Mouse (Mus musculus): ENCODE results near the gene Ccdc152.
A peak's percentile ranks its signal among the peaks of the same experiment; 100 is the strongest.
"Not testable (repeated sequence)": the region's sequence is repeated elsewhere in the genome, so short reads cannot be mapped to it uniquely, and the experiment has no call there.

Ccdc152 gene

DNA sequence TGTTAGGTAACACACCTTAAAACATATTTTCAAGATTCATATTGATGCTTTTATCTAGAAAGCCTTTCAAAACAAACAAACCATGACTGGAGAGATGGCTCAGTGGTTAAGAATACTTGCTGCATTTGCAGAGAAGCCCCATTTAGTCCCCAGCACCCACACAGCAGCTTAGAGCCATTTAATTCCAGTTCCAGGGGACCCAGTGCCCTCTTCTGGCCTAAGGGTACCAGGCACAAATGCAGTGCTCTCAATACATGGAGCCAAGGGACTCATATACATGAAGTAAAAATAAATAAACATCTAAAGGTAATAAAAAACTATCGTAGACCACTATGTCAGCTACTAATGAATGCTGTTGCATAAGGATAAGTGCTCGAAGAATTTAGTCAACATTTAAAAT is 25.9 kb downstream of the Ccdc152 start:
- no peak for DNase-seq (ENCODE audit: low read depth)

- no peak for DNase-seq (ENCODE audit: low read depth)
Observed at GRCm38 (mm10) chr15:3273191-3273590, 30.1 kb downstream of the Ccdc152 start.

DNA sequence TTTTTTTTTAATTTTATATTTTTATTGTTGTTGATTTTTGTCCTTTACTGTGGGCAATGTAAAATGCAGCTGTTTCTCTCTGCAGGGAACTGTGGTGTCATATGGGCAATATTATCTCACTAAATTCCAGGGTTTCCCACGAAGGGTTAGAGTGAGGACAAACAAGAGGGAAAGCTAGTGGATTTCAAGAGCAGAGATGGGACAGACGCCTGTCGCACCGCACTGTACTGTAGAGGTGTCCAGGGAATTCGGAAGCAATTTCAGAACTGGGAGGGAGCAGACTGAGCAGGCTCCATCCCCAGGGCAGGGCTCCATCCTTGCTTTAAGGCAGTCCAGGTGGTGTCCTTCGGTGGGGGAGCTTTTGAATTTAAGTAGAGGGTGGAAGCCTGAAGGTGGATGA is 32.1 kb downstream of the Ccdc152 start:
- DNase-seq (ENCODE audit: low read depth): no peak

DNA sequence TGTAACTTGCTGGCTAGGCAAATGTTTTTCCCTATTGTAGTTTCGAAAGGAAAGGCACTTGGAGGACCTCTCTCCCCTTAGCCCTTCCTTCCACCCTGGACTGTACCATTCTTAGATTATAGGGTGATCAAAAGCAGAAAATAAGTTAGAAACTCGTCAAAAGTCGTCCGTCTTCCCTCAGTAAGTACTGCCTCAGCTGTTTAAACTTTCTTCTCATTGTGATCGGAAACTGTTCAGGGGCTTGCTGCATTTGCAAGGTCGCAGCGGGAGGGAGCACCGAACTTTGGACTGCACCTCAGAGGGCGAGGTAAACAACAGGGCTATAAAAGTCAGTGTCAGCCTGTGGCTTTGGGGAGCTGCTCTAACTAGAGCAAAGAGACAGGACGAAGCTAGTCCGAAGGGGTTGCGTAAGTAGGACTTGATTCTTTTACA is 32.7 kb downstream of the Ccdc152 start:
- DNase-seq (ENCODE audit: low read depth): peak; percentile 48

DNA sequence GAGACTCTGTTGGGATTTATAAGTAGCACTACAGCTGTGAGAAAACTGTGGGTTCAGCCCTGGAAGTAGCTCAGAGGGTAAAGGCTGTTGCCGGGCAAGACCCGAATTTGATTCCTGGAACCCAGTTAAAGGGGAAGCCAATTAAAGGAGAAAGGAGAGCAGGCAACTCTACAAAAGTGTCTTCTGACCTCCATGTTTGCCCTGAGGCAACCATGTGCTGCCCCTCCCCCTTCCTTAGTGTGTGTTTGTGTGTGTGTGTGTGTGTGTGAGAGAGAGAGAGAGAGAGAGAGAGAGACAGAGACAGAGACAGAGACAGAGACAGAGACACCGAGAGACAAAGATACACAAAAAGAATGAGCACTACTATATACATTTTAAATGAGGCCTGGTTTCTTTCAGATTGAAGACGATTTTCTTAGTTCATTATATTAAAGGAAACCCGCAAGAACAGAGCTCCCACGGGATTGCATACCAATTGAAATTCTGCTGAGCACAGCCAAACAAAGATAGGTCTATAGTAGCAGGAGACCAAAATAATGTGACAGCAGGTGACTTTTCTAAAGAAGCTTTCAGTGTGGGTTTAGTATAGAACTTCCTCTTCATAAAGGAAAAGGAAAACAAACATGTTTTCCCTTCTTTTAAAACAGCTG is 33.2 kb downstream of the Ccdc152 start:
- DNase-seq (ENCODE audit: low read depth): no peak

DNA sequence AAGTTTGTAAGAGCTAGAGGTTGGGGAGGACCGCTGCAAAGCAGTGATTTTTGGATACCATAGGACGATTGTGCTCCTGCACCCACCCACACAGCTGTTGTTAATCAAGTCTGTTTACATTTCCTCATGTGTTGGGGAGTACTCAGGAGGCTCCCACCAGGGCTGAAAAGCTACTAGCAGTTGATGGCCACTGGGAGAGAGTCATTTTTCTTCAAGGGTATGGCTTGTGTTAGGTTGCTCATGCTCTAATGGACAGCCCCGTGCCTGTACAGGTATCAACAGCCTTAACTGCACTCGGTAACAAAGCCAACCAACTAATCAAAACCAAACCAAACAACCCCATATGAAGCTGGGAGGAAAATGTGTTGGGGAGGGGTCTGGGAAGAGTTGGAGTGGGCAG is 33.8 kb downstream of the Ccdc152 start:
- DNase-seq (ENCODE audit: low read depth): no peak

GRCm38 (mm10) chr15:3268247-3268646 is 35.1 kb downstream of the Ccdc152 start, which contains the start of gene Selenop:
Gene Selenop, plus strand, starts transcription at chr15:3268547.
- no peak for DNase-seq (ENCODE audit: low read depth)

- no peak for DNase-seq (ENCODE audit: low read depth)
Observed at GRCm38 (mm10) chr15:3264828-3265227, 38.5 kb downstream of the Ccdc152 start.

- no peak for DNase-seq (ENCODE audit: low read depth)
Observed at GRCm38 (mm10) chr15:3264293-3264692, 39.0 kb downstream of the Ccdc152 start.

DNA sequence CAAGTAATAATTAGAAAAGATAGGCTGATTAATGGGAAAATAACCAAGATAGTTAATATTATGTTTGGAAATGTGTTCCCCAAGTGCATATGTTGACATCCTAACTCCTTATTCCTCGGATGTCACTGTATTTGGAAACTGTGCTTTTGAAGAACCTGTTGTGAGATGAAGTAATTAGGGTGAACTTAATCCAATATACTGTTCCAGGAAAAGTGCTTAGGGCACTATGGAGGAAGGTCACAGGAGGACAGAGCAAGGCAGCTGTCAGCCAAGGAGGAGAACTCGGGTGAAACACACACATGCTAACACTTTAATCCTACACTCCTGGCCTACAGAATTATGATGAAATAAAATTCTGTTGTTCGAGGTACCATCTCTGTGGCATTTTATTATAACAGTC is 40.4 kb downstream of the Ccdc152 start:
- DNase-seq (ENCODE audit: low read depth): no peak

- no peak for DNase-seq (ENCODE audit: low read depth)
Observed at GRCm38 (mm10) chr15:3260309-3260708, 43.0 kb downstream of the Ccdc152 start.

DNA sequence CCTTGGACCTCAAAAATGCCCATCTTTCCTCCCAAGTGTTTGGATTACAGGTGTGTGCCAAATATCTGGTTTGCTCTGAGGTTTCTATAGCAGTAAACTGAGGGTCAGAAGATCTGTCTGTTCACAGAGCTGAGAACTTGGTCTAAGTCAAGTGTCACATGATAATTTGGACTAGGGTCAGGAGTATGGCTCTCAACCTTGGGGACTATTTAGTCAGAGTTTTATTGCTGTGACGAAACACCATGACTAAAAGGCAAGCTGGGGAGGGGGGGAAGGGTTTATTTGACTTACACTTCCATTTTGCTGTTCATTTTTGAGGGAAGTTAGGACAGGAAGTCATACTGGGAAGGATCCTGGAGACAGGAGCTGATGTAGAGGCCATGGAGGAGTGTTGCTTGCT is 44.3 kb downstream of the Ccdc152 start:
- DNase-seq (ENCODE audit: low read depth): no peak

DNA sequence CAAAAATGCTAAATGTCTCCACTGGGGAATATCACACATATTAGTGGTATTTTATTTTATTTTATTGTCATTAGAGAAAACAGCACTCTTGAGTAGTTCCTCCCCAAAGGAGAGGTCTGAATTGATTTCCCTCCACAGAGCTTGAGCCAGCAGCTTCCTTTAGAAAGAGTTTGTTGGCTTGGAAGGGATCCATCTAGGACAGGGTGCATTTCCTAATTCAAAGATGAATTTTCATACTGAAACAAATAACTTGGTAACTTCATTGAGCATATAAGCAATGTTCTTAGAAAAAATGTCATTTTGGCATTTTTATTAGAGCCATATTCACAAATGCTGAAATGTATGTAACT is 51.6 kb downstream of the Ccdc152 start:
- DNase-seq (ENCODE audit: low read depth): no peak

GRCm38 (mm10) chr15:3251031-3251717 is 52.2 kb downstream of the Ccdc152 start:
- no peak for DNase-seq (ENCODE audit: low read depth)

- DNase-seq (ENCODE audit: low read depth): no peak
Observed at GRCm38 (mm10) chr15:3250620-3251019, 52.7 kb downstream of the Ccdc152 start.

- DNase-seq (ENCODE audit: low read depth): not testable (repeated sequence)
Observed at GRCm38 (mm10) chr15:3245036-3245435, 58.3 kb downstream of the Ccdc152 start.

GRCm38 (mm10) chr15:3237963-3238362 is 65.4 kb downstream of the Ccdc152 start:
- DNase-seq (ENCODE audit: low read depth): no peak

GRCm38 (mm10) chr15:3236338-3236737 is 67.0 kb downstream of the Ccdc152 start:
- DNase-seq (ENCODE audit: low read depth): no peak

DNA sequence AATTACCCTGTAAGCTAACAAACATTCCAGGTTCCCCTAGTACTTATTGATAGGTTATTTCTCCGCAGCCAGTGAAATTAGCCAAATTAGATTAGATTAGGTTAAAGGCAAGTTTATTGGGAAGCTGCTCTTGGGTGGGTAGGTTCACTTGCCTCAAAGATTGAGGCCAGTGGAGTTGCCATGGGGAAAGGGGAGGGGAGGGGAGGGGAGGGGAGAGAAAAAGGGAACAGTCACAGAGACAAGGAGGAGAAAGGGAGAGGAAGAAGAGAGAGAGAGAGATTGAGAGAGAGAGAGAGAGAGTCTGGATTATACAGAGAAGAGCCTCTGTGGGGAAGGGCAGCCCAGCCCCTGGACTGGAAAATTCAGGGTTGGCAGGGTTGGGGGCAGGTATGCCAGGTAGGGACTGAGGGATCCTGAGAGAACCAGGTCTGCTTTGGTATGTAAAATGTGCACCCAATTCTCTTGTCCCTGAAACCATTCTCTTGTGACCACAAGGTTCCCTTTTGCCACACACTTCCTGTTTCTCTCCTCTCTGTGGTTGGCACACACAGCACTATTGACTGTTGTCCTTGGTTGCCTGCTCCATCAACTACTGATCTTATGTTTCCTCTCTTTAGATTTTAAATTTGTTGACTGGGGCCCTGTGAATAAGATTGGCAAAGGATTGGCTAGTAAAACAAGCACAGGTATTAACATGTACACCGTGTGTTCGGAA is 69.3 kb downstream of the Ccdc152 start:
- DNase-seq (ENCODE audit: low read depth): peak; percentile 18

GRCm38 (mm10) chr15:3232168-3232835 is 71.0 kb downstream of the Ccdc152 start:
- DNase-seq (ENCODE audit: low read depth): no peak

GRCm38 (mm10) chr15:3231004-3231403 is 72.3 kb downstream of the Ccdc152 start:
- no peak for DNase-seq (ENCODE audit: low read depth)
